Mouse (Mus musculus) myocyte (in vitro differentiated cells): ENCODE data around the gene Klhdc7a.

ENCODE experiments used
- E2F4 ChIP-seq: IDR thresholded peaks from one replicate; pipeline ENCODE4 v1.6.1; 2011; ENCODE audit warnings: mild to moderate bottlenecking, control low read depth, moderate library complexity; ENCODE audit not compliant: insufficient read depth
- MAX ChIP-seq: IDR thresholded peaks from one replicate; pipeline ENCODE4 v1.6.1; 2011; ENCODE audit warnings: low read depth, mild to moderate bottlenecking, control low read depth
- POLR2A ChIP-seq: IDR thresholded peaks from one replicate; pipeline ENCODE4 v1.6.1; 2011; ENCODE audit warnings: low read depth, mild to moderate bottlenecking, control low read depth, moderate library complexity; ENCODE audit not compliant: insufficient read length
- USF1 ChIP-seq: IDR thresholded peaks from one replicate; pipeline ENCODE4 v1.6.1; 2011; ENCODE audit warnings: low read depth, mild to moderate bottlenecking, control low read depth, moderate library complexity

GRCm38 (mm10) chr4:139986913-139987312 lies 19.1 kb upstream of the Klhdc7a start:
- no peak for TF ChIP-seq USF1
- TF ChIP-seq MAX: no peak
- no peak for TF ChIP-seq POLR2A
- no peak for TF ChIP-seq E2F4
